Mouse (Mus musculus): ENCODE measurements around the gene Txnrd3.

DNA sequence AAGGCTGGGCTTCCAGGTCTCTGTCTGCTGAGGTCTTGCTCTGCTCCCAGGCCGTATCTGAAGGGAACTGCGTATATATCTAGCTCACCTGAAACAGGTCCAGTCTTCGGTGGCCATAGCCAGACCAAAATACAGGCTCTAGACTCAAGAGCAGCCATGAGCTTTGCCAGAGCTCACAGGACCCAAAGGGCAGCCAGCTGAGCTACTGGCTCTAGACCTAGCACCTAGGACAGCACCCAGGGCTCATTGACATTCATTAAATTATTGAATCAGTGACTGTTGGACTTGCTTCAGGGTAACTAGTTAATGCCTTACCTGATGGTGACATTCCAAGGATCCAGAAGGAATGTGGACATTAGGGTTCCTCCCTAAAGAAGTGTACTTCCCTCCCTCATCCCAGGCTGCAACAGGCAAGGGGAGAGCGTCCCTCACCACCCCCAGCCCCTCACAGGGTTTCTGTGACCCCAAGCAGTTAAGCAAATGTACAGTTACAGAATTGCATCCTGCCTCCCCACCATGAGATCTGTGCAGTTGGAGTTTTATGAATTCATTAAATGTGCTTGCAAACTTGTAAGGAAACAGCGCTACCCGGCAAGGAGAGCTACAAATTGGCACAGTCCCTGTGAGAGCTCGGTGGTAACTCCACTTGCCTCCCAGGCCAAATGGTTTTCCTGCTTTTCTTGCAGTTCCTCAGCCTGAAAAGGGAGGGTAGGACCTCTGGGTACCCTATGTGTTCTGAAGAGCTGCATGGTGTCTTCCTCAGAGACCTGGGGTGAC lies 29.0 kb upstream of the Txnrd3 start:
- TF ChIP-seq CTCF (IDR thresholded peaks at IDR 0.05; ENCODE audit: low read depth, low read length) = no peak
- no peak for TF ChIP-seq GATA1 (IDR thresholded peaks at IDR 0.05; ENCODE audit: borderline replicate concordance, low read length)
- TF ChIP-seq TAL1 (conservative IDR thresholded peaks at IDR 0.05; ENCODE audit: low read depth, low read length) = no peak
